Mouse (Mus musculus) ES-E14 (cell line): ENCODE measurements around the gene Sdhb.

Source experiments
- CHD2 ChIP-seq: IDR thresholded peaks from 2 replicates; pipeline ENCODE4 v1.6.1; 2014; ENCODE audit warnings: mild to moderate bottlenecking, low read depth, low read length, inconsistent platforms
- HCFC1 ChIP-seq: IDR thresholded peaks from 2 replicates; pipeline ENCODE4 v1.6.1; 2012; ENCODE audit warnings: low read length, inconsistent platforms, borderline replicate concordance; ENCODE audit not compliant: insufficient read depth
- MAFK ChIP-seq: IDR thresholded peaks from 2 replicates; pipeline ENCODE4 v1.6.1; 2014; ENCODE audit warnings: mild to moderate bottlenecking, low read depth, low read length, inconsistent platforms; ENCODE audit not compliant: insufficient read depth
- ZC3H11A ChIP-seq: IDR thresholded peaks from 2 replicates; pipeline ENCODE4 v1.6.1; 2012; ENCODE audit warnings: low read depth, mild to moderate bottlenecking, inconsistent platforms, low read length, borderline replicate concordance
- ZNF384 ChIP-seq: IDR thresholded peaks from 2 replicates; pipeline ENCODE4 v1.6.1; 2012; ENCODE audit warnings: low read depth, low read length, inconsistent platforms

- TF ChIP-seq MAFK (no peak), CHD2 (no peak), ZNF384 (no peak), ZC3H11A (no peak), HCFC1 (no peak)
Observed at GRCm38 (mm10) chr4:140993846-140994245, 32.8 kb downstream of the Sdhb start.
